Mouse (Mus musculus) spleen, postnatal 14 days (tissue): Measurements from ENCODE around the gene Nsf.
A peak's percentile ranks its signal among the peaks of the same experiment; 100 is the strongest.
"Not testable (repeated sequence)": the region's sequence is repeated elsewhere in the genome, so short reads cannot be mapped to it uniquely, and the experiment has no call there.

Experiments
- DNase-seq, 2 experiments: peaks; one replicate each; pipeline ENCODE4 v3.0.0; 2021 to 2022; ENCODE audit warnings: low spot score in 2 of 2

Nsf gene

GRCm38 (mm10) chr11:103953896-103954292 is at the start of gene Nsf:
Gene Nsf, minus strand, starts transcription at chr11:103954056.
- DNase-seq = peak; percentile 67 to 78

- no peak for DNase-seq
These were observed 49.5 kb upstream of the Nsf start for GRCm38 (mm10) chr11:104003397-104003796.

GRCm38 (mm10) chr11:104002191-104002590 is 48.3 kb upstream of the Nsf start:
- no peak for DNase-seq

GRCm38 (mm10) chr11:104001395-104001955 is 47.6 kb upstream of the Nsf start:
- DNase-seq = no peak

- peak; percentile 21 to 44 for DNase-seq
These were observed 47.0 kb upstream of the Nsf start for GRCm38 (mm10) chr11:104000667-104001394.

GRCm38 (mm10) chr11:103998737-103999136 is 44.9 kb upstream of the Nsf start:
- DNase-seq = no peak

- DNase-seq = peak; percentile 51 to 78
These were observed 43.5 kb upstream of the Nsf start for GRCm38 (mm10) chr11:103997385-103997784.

GRCm38 (mm10) chr11:103992638-103993037 is 38.8 kb upstream of the Nsf start:
- DNase-seq = no peak

- not testable (repeated sequence) for DNase-seq
These were observed 36.2 kb upstream of the Nsf start for GRCm38 (mm10) chr11:103990049-103990557.

- DNase-seq = peak; percentile 31 to 65
These were observed 33.6 kb upstream of the Nsf start for GRCm38 (mm10) chr11:103987423-103987822.

- DNase-seq = no peak
These were observed 30.2 kb upstream of the Nsf start for GRCm38 (mm10) chr11:103984067-103984466.

- no peak for DNase-seq
These were observed 28.0 kb upstream of the Nsf start for GRCm38 (mm10) chr11:103981826-103982225.

- no peak for DNase-seq
These were observed 25.5 kb upstream of the Nsf start for GRCm38 (mm10) chr11:103979381-103979780.

GRCm38 (mm10) chr11:103970876-103971275 is 17.0 kb upstream of the Nsf start:
- DNase-seq = no peak

- DNase-seq = no peak
These were observed 15.4 kb upstream of the Nsf start for GRCm38 (mm10) chr11:103969278-103969677.

- DNase-seq = peak in 1 of 2 experiments; percentile 5
These were observed 13.4 kb upstream of the Nsf start for GRCm38 (mm10) chr11:103967106-103967735.

GRCm38 (mm10) chr11:103956866-103957265 is 3.0 kb upstream of the Nsf start:
- DNase-seq = no peak

GRCm38 (mm10) chr11:103953032-103953895 is 592 bp downstream of the Nsf start:
- DNase-seq = peak; percentile 20 to 37

- no peak for DNase-seq
These were observed 1.2 kb downstream of the Nsf start for GRCm38 (mm10) chr11:103952635-103953031.

- no peak for DNase-seq
These were observed 2.8 kb downstream of the Nsf start for GRCm38 (mm10) chr11:103951106-103951505.

GRCm38 (mm10) chr11:103948952-103949351 is 4.9 kb downstream of the Nsf start:
- no peak for DNase-seq

GRCm38 (mm10) chr11:103942740-103943139 is 11.1 kb downstream of the Nsf start:
- no peak for DNase-seq
